Mouse (Mus musculus) cerebellum, adult 2 months (tissue): ENCODE data around the gene Acbd6.

Experiments used
- CTCF ChIP-seq: fragments of 200-500 bp; IDR thresholded peaks from 2 replicates; pipeline ENCODE4 v1.5.1; 2011; ENCODE audit warnings: low read depth, mild to moderate bottlenecking, control low read depth, low read length, moderate library complexity, borderline replicate concordance; ENCODE audit not compliant: insufficient read depth
- POLR2A ChIP-seq: fragments of 200-500 bp; IDR thresholded peaks from 2 replicates; pipeline ENCODE4 v1.6.1; 2011; ENCODE audit warnings: low read length, control low read depth, borderline replicate concordance; ENCODE audit not compliant: insufficient read depth

DNA sequence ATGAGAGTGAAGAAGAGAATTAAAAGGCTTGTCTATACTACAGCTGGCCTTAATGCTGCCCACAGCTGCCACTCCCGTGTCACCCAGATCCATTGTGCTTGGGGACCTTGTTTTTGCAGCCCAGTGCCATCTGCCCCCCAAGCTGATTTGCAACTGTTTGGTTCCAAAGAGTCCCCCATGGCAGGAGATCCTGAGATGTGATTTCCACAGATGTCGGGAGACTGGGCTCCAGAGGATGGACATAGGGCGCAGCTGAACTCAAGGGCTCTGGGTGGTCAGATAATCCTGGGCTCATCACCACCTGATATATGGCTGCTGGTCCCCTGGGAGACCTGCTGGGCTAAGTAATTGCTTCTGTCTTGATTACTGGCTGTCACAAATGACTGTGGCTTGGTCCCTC lies 160.9 kb downstream of the Acbd6 start:
- no peak for TF ChIP-seq CTCF
- TF ChIP-seq POLR2A: no peak
